In genomic region chr7:115726776-115727175, GRCm38 (mm10) we compare ENCODE assay signal across 22 mouse cellular contexts.
DNase-seq lines count a peak whose midpoint lies in the region; ATAC-seq and TF ChIP-seq lines count a peak whose summit lies in the region.
"Had no signal": no experiment of that assay in that cellular context is flagged by ENCODE, and none has a peak within 500 bp of the region (broad histone marks: within the 10 kb centered on the region; RNA-seq: fewer than 3 reads in every experiment).

No protein-coding gene starts in this region.

- H3K9me3 ChIP-seq in liver, embryonic 11.5 days (ENCODE audit: control insufficient read depth, low read length): no peaks in the 10 kb centered on the region
- H3K9me3 ChIP-seq: embryonic facial prominence, embryonic 13.5 days; embryonic facial prominence, embryonic 15.5 days; forebrain, embryonic 10.5 days; forebrain, embryonic 12.5 days had no signal

- no peak overlapping the region for H3K4me3 ChIP-seq in gastrocnemius, adult 2 months
- H3K4me3 ChIP-seq in liver, adult 2 months (ENCODE audit: insufficient read depth, low read depth, low read length): no peak overlapping the region
- H3K4me3 ChIP-seq in liver, embryonic 11.5 days (ENCODE audit: low read depth, low read length): no peak overlapping the region
- H3K4me3 ChIP-seq: embryonic facial prominence, embryonic 13.5 days; embryonic facial prominence, embryonic 15.5 days; erythroblast, embryonic 14.5 days; forebrain, embryonic 10.5 days; forebrain, embryonic 12.5 days had no signal

- peaks cover 11% of the 10 kb centered on the region; the same call in 1 of the 2 replicates for H3K79me2 ChIP-seq in liver, adult 2 months (ENCODE audit: control insufficient read depth, insufficient read depth, low read length)

- no peaks in the 10 kb centered on the region for H3K36me3 ChIP-seq in liver, adult 2 months (ENCODE audit: control insufficient read depth, insufficient read depth, low read length)
- no peaks in the 10 kb centered on the region for H3K36me3 ChIP-seq in liver, embryonic 11.5 days (ENCODE audit: control insufficient read depth, insufficient read depth, low read length)
- H3K36me3 ChIP-seq: embryonic facial prominence, embryonic 13.5 days; embryonic facial prominence, embryonic 15.5 days; forebrain, embryonic 12.5 days had no signal

- H3K27ac ChIP-seq in gastrocnemius, adult 2 months: no peak overlapping the region
- H3K27ac ChIP-seq in liver, adult 2 months (replicated peaks; ENCODE audit: insufficient read depth, low read depth, low read length): no peak overlapping the region
- H3K27ac ChIP-seq in liver, embryonic 11.5 days (ENCODE audit: low read depth, low read length): no peak overlapping the region
- H3K27ac ChIP-seq: embryonic facial prominence, embryonic 13.5 days; embryonic facial prominence, embryonic 15.5 days; forebrain, embryonic 10.5 days; forebrain, embryonic 12.5 days had no signal

- no peak for TF ChIP-seq CTCF in gastrocnemius, adult 2 months (IDR thresholded peaks at IDR 0.05)
- no peak for TF ChIP-seq CTCF in liver, adult 2 months (IDR thresholded peaks at IDR 0.05; ENCODE audit: low read depth, low read length)

- no peak overlapping the region for H3K4me2 ChIP-seq in liver, embryonic 11.5 days
- H3K4me2 ChIP-seq: embryonic facial prominence, embryonic 13.5 days; embryonic facial prominence, embryonic 15.5 days; forebrain, embryonic 12.5 days had no signal

- no peak for ATAC-seq in liver, embryonic 11.5 days (replicated peaks; ENCODE audit: low FRiP score)
- ATAC-seq: forebrain, embryonic 14.5 days; forebrain, embryonic 16.5 days had no signal

- DNase-seq in gastrocnemius, adult 2 months: peak; percentile 49
- DNase-seq in gastrocnemius, postnatal 36 days: no peak
- DNase-seq in liver, adult 2 months (ENCODE audit: extremely low read depth, low read depth, low spot score): peak; percentile 47
- no peak for DNase-seq in liver, embryonic 11.5 days (ENCODE audit: low spot score)
- no peak for DNase-seq in retina, embryonic 14.5 days (ENCODE audit: low spot score)
- DNase-seq: adrenal gland, adult 2 months; adrenal gland, postnatal 10 days; adrenal gland, postnatal 25 days; cerebellum, adult 11 months; cerebellum, adult 18-20 months; cerebellum, adult 8-10 months; cerebellum, adult 9-11 months; cerebellum, postnatal 14 days; cerebellum, postnatal 36 days; embryo, embryonic 11 days had no signal

- no peak overlapping the region for H3K9ac ChIP-seq in liver, adult 2 months (ENCODE audit: low read depth, low read length)
- no peak overlapping the region for H3K9ac ChIP-seq in liver, embryonic 11.5 days (ENCODE audit: low read depth, low read length)
- H3K9ac ChIP-seq: embryonic facial prominence, embryonic 13.5 days; embryonic facial prominence, embryonic 15.5 days; forebrain, embryonic 12.5 days had no signal

- WGBS in liver, adult 2 months: 36% methylated on average over 2 of the region's 2 CpGs
- WGBS in liver, embryonic 11.5 days: 77% methylated on average over 2 of the region's 2 CpGs

- H3K27me3 ChIP-seq in liver, adult 2 months (ENCODE audit: control insufficient read depth, insufficient read depth, low read length): no peaks in the 10 kb centered on the region
- no peaks in the 10 kb centered on the region for H3K27me3 ChIP-seq in liver, embryonic 11.5 days (replicated peaks; ENCODE audit: control insufficient read depth, insufficient read depth, low read length)
- H3K27me3 ChIP-seq: forebrain, embryonic 12.5 days had no signal

- no peak for TF ChIP-seq POLR2A in liver, adult 2 months (IDR thresholded peaks at IDR 0.05; ENCODE audit: extremely low read depth, insufficient read depth, low read length)

- H3K4me1 ChIP-seq in liver, adult 2 months (ENCODE audit: control insufficient read depth, insufficient read depth, low read length): peaks cover 4% of the 10 kb centered on the region
- H3K4me1 ChIP-seq in liver, embryonic 11.5 days (replicated peaks; ENCODE audit: control insufficient read depth, insufficient read depth, low read length): no peaks in the 10 kb centered on the region
- H3K4me1 ChIP-seq: embryonic facial prominence, embryonic 15.5 days had no signal

- intact Hi-C loops in gastrocnemius, adult 2 months (cut with DNase I): no loop called here
- intact Hi-C loops in gastrocnemius, postnatal 36 days (cut with DNase I): no loop called here

Comparison
In these comparisons a context has a peak if more than half of its experiments do, and no peak if none do; other contexts are left out.
1. DNase-seq: peak in gastrocnemius, adult 2 months (single experiment) and liver, adult 2 months (single experiment); none in gastrocnemius, postnatal 36 days (0 of 2), liver, embryonic 11.5 days (single experiment) and retina, embryonic 14.5 days (single experiment).